Mouse (Mus musculus) right cerebral cortex, postnatal 14 days (tissue): ENCODE measurements around the gene Slc7a14.

ENCODE experiments used
- DNase-seq: peaks from one replicate; pipeline ENCODE4 v3.0.0; 2022

Slc7a14 gene

DNA sequence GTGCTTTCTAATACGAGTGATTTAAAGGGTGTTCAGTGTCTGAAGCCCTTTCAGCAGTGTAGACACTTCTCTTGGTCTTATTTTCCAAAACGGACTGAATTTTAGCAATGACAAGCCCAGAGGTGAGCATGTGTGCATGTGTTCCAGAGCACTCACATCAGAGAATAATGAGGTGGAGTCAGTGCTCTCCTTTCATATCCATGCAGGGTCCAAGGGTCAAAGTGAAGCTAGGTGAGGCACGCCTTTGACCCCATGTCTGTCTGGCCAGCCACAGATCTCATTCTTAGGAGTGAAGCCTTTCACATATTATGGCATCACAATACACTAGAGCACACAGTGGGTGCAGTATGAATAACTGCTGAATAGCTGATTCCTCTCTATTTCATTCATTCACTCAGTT lies 105.0 kb downstream of the Slc7a14 start:
- no peak for DNase-seq

DNA sequence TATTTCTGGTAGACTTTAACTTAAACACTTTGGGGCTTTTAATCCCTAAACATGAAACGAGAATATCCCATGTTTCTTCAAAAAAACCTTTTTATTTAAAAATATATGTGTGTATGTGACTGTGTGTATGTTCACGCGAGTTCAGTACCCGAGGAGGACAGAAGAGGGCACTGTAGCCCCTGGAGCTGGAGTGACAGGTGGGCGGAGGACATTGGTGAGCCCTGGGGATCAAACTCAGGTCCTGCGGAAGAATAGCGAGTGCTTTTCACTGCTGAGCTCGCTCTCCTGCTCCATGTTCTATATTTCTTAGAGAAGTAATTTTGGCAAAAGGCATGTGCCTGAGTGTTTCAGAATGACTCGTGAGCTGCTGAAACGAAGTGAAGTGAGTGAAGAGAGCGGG lies 106.2 kb downstream of the Slc7a14 start:
- DNase-seq: no peak

DNA sequence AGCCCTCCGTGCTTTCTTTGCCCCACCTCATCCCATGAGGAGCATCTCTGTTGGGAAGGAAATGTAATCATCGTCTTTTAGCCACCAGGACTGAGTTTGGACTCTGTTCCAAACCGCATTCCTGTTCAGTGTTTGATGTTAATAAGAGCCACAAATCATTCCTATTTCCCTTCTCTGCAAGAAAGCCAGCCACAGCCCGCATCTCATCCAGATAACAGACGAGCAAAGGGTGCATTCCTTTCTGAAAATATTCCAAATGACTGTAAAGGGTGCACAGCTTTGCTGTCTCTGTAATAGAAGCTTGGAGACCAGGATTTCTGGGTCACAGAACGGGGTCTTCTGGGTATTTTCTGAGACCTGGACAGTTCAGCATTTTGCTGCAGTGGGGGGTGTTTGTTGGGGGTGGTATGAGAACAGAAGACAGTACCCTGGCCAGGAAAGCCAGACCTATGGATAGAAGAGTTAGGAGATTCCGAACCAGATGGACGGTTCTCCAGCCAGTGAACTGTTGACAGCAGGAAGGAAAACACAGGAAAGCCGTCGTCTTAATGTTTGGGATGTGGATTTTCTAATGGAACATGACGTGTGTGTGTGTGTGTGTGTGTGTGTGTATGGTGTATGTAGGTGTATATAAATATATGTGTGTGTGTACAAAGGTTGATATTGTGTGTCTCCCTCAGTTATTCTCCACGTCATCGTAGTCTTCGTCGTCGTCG lies 110.9 kb downstream of the Slc7a14 start:
- DNase-seq: no peak

DNA sequence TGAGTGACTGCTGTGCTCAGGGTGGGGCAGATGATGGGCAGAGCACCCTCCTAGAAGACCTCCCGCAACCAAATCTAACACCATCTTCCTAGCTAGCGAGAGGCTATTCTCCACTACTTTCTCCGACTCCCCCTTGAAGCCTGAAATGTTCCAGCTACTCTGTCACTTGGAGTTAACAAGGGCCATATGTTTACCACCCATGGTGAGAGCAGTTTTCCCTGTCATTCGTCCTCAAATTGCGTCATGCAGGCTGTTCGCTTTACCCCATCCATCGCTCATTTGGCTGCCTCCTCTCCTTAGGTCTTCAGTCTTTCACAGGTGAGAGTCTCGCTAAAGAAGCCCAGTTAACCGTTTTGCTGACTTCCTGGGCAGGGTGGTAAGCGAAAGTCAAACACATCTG lies 118.8 kb downstream of the Slc7a14 start:
- DNase-seq: no peak

DNA sequence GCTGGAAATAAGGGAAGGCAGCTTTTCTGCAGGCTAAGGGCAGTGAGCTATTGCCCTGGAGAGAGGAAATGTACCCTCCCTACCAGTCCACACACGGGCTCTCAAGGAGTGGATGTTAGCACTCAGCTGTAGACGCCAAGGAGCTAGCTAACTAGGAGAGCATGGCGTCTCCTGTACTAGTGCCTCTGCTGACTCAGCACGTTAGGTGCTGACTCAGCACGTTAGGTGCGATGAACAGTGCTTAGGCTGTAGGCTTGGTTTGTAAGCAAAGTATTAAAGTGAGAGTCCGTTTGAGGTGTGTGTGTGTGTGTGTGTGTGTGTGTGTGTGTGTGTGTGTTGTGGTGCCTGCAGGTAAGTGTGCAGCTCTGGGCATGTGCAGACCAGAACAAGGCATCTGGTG lies 119.8 kb downstream of the Slc7a14 start:
- DNase-seq: no peak

DNA sequence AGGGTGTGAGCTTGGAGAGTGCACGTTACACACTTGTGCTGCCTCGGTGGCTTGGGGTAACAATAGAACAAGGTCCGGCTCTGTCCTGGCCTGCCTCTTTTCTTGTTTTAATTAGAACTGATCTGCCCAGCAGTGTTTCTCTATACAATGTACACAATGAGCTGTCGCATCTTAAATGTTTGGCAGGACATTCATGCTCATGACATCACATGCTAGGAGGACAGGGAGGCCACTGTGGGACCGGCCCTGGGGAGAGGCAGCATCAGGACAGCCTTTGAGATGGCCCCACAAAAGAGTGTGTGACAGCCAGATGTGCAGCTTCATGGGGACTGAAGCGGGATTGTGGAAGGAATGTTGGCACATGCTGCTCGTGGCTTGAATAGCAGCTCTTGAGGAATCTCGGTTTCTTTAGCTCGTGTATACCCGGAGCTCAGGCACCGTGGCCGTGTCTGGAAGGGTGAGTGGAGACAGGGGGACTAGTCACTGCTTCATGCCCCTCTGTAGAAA lies 143.8 kb downstream of the Slc7a14 start:
- DNase-seq: no peak

DNA sequence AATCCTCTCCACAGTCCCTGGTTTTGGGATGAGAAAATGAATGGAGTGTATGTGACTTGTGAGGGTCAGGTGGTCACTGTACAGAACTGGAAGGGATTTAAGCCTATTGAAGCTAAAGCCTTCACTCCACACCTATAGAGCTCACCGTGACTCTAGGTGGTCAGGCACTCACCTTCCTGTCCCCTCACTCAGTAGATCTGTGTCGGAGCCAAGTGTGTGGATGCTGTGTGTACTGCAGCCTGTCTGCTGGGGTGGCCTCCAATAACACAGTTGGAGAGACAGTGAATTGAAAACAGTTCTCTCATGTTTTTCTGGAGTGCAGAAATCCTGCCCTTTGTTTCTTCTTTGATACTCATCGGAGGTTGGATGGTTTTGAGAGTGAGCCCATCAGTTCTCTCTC lies 144.4 kb downstream of the Slc7a14 start:
- DNase-seq: no peak

DNA sequence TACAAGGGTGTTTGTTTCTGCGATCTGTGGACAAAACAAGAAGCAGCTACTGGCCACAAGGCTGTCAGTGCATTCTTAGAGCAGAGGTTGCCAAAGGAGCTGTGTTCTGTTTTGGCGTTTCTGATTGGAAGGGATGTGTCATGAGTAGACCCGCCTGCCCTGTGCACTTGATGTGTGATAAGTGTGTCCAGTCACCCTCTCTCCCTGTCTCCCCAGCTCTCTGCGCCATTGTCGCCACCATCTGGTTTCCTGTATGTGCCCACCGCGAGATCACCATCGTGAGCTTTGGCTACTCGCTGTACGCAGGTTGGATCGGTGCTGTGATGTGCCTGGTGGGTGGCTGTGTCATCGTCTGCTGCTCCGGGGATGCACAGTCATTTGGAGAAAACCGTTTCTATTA lies 147.3 kb downstream of the Slc7a14 start:
- no peak for DNase-seq

DNA sequence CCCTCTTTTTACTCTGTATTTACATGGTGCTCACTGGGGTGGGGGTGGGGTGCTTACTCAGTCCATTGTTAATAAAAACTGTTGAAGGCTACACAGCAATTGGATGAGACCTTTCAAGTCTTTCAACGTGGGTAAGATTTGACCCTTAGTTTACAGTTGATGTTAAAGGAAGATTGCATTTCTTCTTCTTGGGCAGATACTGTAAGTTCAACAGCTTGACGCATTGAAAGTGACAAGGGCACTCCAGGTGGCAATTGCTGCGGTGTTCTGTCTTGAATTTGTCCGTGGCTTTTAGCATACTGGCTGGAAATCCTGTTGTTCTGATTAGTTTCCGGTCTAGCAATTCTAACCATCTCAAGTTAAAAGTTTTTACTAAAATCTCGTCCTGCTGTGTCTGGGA lies 148.8 kb downstream of the Slc7a14 start:
- no peak for DNase-seq

DNA sequence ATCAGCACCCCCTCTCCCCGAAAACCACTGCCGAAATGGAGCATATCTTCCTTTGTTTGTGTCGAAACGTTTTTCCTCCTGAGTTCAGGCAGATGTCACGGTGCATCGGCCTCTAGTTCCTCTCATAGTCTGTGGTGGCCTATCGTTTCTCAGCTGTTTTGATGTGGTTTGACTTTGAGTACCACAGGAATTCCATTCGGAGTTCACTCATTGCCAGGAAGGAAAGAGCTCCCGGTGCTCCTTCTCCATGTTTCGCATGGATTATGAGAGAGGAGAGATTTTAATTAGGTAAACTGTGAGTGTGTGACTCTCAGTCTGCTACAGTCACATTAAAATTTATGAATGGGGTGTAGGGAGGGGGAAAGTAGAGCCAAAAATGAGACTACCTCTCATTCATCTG lies 150.1 kb downstream of the Slc7a14 start:
- no peak for DNase-seq

DNA sequence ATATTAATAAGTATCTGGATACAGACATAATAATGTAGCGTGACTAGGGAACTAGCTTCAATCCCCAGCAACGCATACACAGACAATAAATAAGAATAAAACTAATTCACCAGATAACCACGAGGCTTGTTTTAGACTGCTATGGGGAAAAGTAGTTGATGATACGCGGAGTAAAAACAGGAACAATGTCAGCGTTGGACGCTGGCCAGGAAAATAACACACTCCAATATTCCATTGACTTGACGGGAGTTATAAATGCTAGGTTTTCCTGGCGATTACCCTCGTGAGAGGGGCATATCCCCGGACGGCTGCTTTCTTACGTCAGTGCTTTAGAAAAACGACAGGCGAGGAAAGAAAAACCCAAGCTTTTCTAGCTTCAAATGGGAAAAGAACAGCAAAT lies 152.4 kb downstream of the Slc7a14 start:
- DNase-seq: no peak

DNA sequence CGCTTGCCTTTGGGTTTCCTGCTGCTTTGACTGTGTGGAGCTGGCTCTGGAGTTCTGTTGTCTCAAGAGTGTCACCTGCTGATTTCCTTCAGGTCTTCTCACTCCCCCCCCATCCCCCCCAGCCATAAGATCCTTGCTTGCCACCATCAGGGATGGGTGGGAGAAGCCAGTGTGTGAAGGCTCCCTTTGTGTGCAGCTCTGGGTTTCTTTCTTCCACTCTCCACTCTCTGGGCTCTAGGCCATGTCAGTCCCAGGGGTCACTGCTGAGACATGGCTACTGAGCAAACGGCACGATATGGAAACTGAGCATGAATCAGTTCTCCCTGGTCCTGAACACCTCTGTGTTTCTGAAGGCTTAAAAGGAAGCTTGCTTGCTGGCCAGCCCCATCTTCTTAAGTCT lies 154.1 kb downstream of the Slc7a14 start:
- no peak for DNase-seq
